Mouse (Mus musculus) small intestine, adult 2 months (tissue): ENCODE measurements at regions not wholly inside any gene's neighbourhood (a gene's known extent, or its start where the extent isn't known, plus 50 kb on each side); places are given as distances from the start of the nearest gene placed in this dataset.

Experiments used
- CTCF ChIP-seq: fragments of 200-500 bp; IDR thresholded peaks from 2 replicates; pipeline ENCODE4 v1.5.1; 2012; ENCODE audit warnings: low read depth, mild to moderate bottlenecking, control low read depth, inconsistent platforms, low read length, moderate library complexity, mixed read lengths; ENCODE audit not compliant: insufficient replicate concordance, insufficient read length; ENCODE audit errors: extremely low read depth
- POLR2A ChIP-seq: fragments of 200-500 bp; IDR thresholded peaks from 2 replicates; pipeline ENCODE4 v1.6.1; 2012; ENCODE audit warnings: low read depth, mild to moderate bottlenecking, control low read depth, inconsistent platforms, low read length, moderate library complexity

DNA sequence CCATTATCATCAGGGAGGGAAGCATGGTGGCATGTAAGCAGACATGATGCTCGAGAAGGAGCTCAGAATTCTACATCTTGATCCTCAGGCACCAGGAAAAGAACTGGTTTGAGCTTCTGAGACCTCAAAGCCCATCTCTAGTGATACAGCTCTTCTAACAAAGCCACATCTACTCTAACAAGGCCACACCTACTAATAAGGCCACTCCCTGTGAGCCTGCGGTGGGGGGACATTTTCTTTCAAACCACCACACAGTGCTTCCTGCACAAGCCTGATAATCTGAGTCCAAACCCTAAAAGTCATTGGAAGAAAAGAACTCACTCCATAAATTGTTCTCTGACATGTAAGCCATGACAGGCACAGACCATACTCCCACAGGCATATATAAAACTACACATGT is 85.0 kb upstream of the Nsun6 start:
- TF ChIP-seq POLR2A (no peak), CTCF (no peak)
